Mouse (Mus musculus) left cerebral cortex, adult 2 months (tissue): ENCODE results near the gene Scn1b. TPM values are rescaled to one million over a fixed set of nuclear protein-coding genes. Genes with fewer than 3 reads are reported as not detected.

Experiments
- DNase-seq, 2 experiments: peaks; one replicate each; pipeline ENCODE4 v3.0.0; 2021 to 2022; ENCODE audit warnings: low spot score in 2 of 2, mixed read lengths in 1 of 2; ENCODE audit errors: extremely low spot score in 1 of 2
- H3K27ac ChIP-seq: fragments of 200-600 bp; 2 replicates; pipeline ENCODE4 v1.8.1; 2022
- H3K4me3 ChIP-seq: fragments of 200-600 bp; 2 replicates; pipeline ENCODE4 v1.8.1; 2022
- CTCF ChIP-seq: fragments of 200-600 bp; IDR thresholded peaks from 2 replicates; pipeline ENCODE4 v1.8.1; 2022; ENCODE audit warnings: antibody characterized with exemption, mild to moderate bottlenecking, moderate library complexity
- intact Hi-C: fragments of 180-260 bp; cut with DNase I; formaldehyde crosslinking; loops from one replicate; pipeline ENCODE4 v1.15.1; 2025
- total RNA-seq, 2 experiments: library from RNA; stranded (reverse); gene quantifications; 2 replicates each; pipeline ENCODE4 v1.2.3; 2021

Scn1b gene
- total RNA-seq, 2 experiments from 2014 or later, result 737 to 759 TPM

DNA sequence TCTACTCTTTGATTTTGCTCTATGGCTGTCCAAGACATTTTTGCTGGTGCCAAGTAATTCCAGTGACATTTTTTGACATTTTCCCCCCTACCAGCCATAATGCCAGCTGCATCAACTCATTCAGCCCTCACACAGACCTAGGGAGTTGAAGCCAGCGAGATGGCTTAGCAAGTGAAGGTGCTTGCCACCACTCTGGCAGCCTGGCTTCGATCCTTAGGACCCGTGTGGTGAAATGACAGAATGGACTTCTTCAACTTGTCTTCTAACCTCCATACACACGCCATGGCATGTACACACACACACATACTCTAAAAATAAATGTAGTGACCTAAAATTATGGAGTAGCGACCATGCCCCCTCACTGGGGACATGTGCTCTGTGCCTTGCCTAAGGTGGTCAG is 2.4 kb downstream of the Scn1b start:
- DNase-seq, result no peak
- H3K27ac ChIP-seq, result peak overlapping the region; percentile 98; the same call in 1 of the 2 replicates
- peak overlapping the region; percentile 70 for H3K4me3 ChIP-seq
- intact Hi-C loops, result loop anchor here (2.0 kb wide), 1 partner anchor 20 kb away; no protein-coding TSS in a partner anchor
- no peak for TF ChIP-seq CTCF

DNA sequence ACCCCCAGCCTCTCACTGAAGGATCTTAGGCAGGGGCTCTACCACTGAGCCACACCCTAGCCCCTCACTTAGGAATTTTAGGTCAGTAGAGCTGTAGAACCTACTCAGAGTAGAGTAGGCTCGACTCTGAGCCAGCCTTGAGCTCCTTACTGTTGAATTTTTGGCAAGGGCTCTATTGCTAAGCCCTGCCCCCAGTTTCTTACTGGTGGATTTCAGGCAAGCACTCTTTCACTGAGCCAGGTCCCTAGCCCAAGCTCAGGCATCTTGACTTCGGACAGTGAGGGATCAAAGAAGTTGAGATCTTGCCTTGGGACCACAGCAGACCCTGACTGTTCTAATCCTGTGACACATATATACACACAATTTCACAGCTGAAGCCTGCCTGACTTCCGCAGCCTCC is 3.1 kb downstream of the Scn1b start:
- no peak for DNase-seq
- peak overlapping the region; percentile 70 for H3K4me3 ChIP-seq
- H3K27ac ChIP-seq, result no peak overlapping the region
- TF ChIP-seq CTCF, result no peak
- intact Hi-C loops, result loop anchor here (2.0 kb wide), 1 partner anchor 19 kb away; no protein-coding TSS in a partner anchor

DNA sequence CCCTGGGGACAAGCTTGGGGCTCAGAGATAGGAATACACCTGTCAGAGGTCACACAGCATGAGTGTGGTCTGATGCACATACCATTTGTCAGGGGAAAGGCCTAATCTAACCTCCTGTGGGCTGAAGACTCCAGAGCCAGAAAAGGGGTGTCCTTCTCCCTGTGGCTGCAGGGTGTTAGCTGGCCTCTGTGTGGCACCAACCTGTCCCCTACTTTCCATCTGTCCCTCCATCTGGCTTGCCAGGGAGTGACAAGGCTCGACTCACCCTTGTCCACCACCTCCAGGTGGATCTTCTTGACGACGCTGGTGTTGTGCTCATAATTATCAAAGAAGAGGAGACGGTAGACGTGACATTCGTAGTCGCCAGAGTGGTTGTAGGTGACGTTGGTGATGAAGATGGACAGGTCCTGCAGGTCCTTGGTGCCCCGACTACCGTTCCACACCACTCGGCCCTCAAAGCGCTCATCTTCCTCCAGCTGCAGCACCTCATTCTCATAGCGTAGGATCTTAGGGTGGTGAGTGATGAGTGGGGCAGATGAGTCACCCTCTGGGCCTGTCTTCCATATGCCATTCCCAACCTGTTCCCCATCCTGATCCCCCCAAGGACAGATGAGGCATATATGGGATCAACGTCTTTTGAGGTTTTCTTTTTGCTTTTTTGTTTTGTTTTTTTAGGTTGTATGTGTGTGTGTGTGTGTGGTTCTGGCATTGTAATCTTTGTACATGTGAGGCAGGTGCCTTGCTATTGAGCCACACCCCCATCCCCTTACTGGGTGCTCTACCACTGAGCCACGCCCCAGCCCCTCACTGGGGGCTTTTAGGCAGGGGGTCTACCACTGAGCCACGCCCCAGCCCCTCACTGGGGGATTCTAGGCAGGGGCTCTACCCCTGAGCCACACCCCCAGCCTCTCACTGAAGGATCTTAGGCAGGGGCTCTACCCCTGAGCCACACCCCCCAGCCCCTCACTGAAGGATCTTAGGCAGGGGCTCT is 3.9 kb downstream of the Scn1b start:
- intact Hi-C loops, result no loop called here
- Histone ChIP-seq H3K4me3 (no peak overlapping the region), H3K27ac (no peak overlapping the region)
- no peak for TF ChIP-seq CTCF
- no peak for DNase-seq

DNA sequence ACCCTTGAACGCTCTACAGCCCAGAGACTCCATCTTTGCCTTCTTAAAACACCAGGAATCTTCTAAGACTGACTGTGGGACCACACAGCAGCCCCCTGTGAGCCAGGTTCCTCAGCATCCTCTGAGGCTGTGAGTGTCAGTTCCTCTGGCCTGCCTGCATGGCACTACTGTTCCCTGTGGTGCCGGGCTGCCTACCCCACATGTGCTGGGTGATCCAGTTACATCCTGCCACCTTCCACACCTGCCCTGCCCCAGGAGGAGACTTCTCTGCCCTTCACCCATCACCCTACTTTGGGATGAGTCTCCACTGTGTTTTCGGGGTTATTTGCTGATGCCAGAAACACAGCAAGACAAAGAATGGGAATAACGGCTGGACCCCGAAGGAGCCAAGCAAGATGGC is 7.2 kb downstream of the Scn1b start:
- no peak for DNase-seq
- no peak for TF ChIP-seq CTCF
- Histone ChIP-seq H3K4me3 (no peak overlapping the region), H3K27ac (no peak overlapping the region)
- intact Hi-C loops, result no loop called here

DNA sequence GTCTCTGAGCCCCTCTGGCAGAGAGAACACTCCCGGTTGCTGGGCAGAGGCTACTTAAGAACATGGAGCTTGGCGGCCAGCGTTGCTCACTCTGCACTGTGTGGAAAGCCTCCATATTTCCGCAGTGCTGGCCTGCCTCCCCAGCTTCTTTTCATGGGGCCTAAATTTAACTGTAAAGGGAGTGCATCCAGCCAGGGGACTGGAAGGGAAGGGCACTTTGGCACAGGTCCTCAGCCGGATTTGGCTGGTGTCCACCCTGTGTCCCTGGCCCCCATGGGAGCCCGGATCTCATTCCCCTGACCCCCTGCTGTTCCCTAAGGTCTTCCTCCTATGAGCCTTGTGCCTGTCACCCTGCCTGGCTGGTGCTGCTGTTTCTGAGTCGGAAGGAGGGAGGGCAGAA is 8.3 kb downstream of the Scn1b start:
- no peak for TF ChIP-seq CTCF
- Histone ChIP-seq H3K4me3 (no peak overlapping the region), H3K27ac (peak overlapping the region; percentile 53; the same call in 1 of the 2 replicates)
- no peak for DNase-seq
- intact Hi-C loops, result no loop called here

DNA sequence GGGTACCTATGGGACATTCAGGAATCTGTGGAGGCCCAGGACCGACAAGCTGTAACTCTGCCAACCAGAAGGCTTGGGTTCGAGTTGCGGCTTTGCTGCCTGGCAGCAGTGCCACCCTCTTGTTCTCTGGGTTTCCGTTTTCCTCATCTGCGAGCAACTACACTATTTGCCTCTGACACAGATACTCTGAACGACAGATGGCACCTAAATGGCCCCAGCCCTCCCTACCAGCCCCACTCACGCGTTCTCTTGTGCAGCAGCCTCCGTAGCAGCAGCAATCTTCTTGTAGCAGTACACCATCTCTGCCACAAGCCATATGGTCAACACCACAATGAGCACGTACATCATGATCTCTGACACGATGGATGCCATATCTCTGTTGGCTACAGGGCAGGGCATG is 9.3 kb downstream of the Scn1b start:
- H3K4me3 ChIP-seq, result no peak overlapping the region
- intact Hi-C loops, result no loop called here
- no peak for DNase-seq
- no peak for TF ChIP-seq CTCF
- H3K27ac ChIP-seq, result no peak overlapping the region

DNA sequence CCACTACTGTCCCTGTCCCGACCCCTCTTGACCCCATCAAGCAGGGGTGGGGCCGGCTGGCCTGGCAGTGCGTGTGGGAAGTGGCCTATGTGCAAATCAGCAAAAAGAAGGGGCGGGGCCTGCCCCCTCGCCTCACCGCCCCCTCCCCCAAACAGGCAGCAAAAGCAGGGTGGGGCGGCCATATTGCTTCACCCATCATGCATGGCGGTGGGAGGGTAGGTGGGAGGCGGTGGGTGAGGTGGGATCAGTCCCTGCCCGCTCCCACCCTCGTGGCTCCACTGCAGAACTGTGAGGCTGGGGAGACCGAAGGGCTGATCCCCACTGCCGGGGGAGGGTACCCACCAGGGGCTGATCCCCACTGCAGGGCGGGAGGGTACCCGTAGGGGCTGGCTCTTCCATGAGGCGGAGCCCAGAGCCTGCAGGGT is 10.1 kb downstream of the Scn1b start:
- no peak for TF ChIP-seq CTCF
- intact Hi-C loops, result no loop called here
- no peak overlapping the region for H3K4me3 ChIP-seq
- DNase-seq, result no peak
- H3K27ac ChIP-seq, result no peak overlapping the region

DNA sequence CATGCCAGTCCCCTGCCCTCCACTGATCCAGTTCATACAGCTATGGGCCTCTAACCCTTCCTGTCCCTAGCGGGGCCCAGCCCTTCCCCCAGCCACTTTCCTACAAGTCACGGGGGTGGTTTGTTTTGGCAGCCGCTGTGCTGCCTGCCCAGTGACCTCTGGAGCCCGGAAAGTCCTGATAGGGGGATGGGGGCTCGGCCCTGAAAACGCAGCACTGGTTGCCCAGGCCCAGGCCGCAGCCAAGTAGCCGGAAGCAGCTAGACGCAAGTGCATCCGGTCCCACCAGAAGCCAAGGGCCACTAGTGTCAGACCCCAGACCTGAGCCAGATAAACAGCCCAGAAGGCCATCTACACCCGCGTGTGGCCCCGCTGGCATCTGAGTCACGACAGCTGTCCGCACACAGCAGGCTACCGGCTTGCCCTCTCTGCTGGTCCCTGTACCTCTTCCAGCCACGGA is 11.2 kb downstream of the Scn1b start:
- H3K27ac ChIP-seq, result peak overlapping the region; percentile 36
- intact Hi-C loops, result no loop called here
- H3K4me3 ChIP-seq, result no peak overlapping the region
- DNase-seq, result no peak
- TF ChIP-seq CTCF, result no peak

DNA sequence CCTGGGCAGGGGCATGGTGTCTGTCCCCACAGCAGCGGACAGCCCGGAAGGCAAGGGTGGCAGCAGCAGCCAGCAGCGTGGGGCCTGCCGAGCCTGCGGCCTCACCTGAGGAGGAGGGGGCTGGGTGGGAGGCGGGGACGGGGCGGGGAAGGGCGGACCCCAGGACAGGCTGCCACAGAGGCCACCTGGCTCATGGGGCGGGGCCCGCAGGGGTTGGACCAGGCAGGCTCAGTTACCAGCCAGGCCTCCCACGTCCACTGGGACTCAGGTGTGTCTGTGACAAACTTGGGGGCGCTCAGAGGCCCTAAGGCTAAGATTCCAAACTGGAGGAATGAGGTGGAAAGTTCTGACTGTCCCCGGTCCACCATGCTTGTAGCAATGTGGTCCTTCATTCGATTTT is 11.6 kb downstream of the Scn1b start, which contains the start of gene Hpn:
Hpn (minus strand) TSS at position 109 of the 400 bp plus-strand sequence.
- intact Hi-C loops, result no loop called here
- no peak for TF ChIP-seq CTCF
- H3K4me3 ChIP-seq, result no peak within 1 kb of the TSS
- no peak for DNase-seq
- peak within 1 kb of the TSS; percentile 36 for H3K27ac ChIP-seq

DNA sequence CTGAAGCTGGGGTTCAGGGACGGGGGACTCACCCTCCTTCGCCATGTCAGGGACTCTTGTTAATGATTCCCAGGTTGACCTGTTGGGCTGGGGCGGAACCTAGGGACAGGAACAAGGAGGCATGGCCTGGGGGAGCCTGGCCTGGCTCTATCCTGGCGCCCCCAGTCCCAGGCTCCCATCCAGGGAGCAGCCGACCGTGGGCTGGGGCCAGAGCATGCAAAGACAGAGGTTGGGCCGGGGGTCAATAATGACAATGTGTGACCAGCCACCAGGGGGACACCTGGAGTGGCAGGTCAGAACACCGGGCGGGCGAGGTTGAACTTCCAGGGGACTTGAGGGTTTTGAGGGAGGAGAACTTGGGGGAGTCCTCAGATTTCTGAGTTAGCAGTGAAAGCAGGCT is 12.2 kb downstream of the Scn1b start:
- Histone ChIP-seq H3K27ac (no peak overlapping the region), H3K4me3 (no peak overlapping the region)
- intact Hi-C loops, result no loop called here
- DNase-seq, result no peak
- no peak; the same call in none of the 2 replicates for TF ChIP-seq CTCF

DNA sequence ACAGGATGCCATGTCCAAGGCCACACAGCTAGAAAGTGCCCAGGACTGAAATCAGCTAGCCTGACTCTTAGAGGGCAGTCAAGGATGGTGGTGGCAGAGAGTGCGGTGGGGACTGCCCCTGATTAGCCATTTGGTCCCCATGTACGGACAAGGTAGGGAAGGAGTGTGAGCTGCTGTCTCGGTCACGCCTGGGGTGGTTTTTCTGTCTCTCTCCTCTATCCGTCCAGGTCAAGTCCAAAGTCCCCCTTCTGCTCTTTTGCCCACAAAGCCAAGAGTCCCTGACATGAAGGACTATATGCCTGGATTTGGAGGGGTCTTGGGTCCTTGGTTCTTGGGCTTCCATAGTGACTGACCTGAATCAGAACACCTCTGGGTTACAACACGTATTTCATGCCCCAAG is 13.0 kb downstream of the Scn1b start:
- no peak for TF ChIP-seq CTCF
- intact Hi-C loops, result no loop called here
- no peak for DNase-seq
- H3K27ac ChIP-seq, result no peak overlapping the region
- H3K4me3 ChIP-seq, result no peak overlapping the region

DNA sequence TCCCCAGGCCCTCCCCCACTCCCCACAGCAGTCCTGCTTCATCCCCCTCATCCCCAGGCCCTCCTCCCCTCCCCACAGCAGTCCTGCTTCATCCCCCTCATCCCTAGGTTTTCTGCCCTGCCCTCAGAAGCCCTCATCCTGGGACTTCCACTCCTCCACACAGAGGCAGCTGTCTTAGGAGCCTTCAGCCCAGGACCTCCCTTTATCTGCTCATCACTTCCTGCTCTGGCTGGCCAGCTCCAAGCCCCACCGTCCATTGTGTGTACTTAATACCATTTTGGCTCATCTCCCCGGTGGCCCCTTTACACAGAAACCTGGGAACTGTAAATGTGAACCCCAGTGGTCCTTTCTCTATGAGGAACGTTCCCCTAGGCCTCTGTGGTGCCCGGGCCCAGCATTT is 14.8 kb downstream of the Scn1b start:
- no peak for TF ChIP-seq CTCF
- intact Hi-C loops, result no loop called here
- Histone ChIP-seq H3K27ac (no peak overlapping the region), H3K4me3 (no peak overlapping the region)
- DNase-seq, result no peak

DNA sequence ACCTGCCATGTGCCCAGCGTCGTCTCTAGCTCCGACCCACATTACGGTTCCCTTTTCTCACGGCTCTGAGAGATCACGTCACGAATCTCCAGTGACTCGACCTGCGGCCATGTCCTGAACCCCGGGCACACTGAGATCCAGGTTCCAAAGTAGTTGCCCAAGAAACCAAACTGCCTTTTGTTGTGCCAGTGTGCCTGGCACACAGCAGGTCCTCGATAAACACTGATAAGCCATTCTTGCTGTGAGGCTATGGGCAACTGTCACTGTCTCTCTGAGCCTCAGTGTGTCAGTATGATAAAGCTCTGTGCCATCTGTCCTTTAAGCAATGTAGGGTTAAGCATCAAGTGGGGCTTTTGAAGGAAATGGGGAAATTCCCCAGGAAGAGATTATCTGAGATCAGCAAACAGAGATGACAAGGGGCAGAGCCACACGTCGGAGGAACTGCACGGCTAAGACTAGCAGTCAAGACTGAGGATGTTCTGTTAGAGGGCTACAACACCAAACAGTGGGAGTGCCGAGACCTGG is 15.9 kb downstream of the Scn1b start:
- no peak overlapping the region for H3K4me3 ChIP-seq
- no peak for DNase-seq
- H3K27ac ChIP-seq, result no peak overlapping the region
- no peak for TF ChIP-seq CTCF
- intact Hi-C loops, result no loop called here
